11 mouse cellular contexts compared by ENCODE assay signal in genomic region chr12:79611665-79612064, GRCm38 (mm10).
DNase-seq lines count a peak whose midpoint lies in the region; ATAC-seq and TF ChIP-seq lines count a peak whose summit lies in the region.
"Had no signal": no experiment of that assay in that cellular context is flagged by ENCODE, and none has a peak within 500 bp of the region (broad histone marks: within the 10 kb centered on the region; RNA-seq: fewer than 3 reads in every experiment).

No protein-coding gene starts in this region.

- DNase-seq in gastrocnemius, adult 2 months = no peak
- no peak for DNase-seq in gastrocnemius, postnatal 36 days
- DNase-seq in lung, postnatal 0 days (ENCODE audit: low spot score) = no peak
- DNase-seq in lung, postnatal 14 days = no peak
- no peak for DNase-seq in natural killer cell, adult 2 months (ENCODE audit: low spot score in 2 of 2)
- no peak for DNase-seq in midbrain, embryonic 11.5 days (ENCODE audit: low spot score, missing footprints)
- DNase-seq: kidney, adult 9 months; thymus, postnatal 4 days had no signal

- H3K4me1 ChIP-seq in lung, postnatal 0 days (ENCODE audit: insufficient read depth, low read depth, low read length) = peaks cover 23% of the 10 kb centered on the region; the same call in 1 of the 2 replicates
- peaks cover 65% of the 10 kb centered on the region for H3K4me1 ChIP-seq in limb, embryonic 12.5 days (replicated peaks)
- peaks cover 34% of the 10 kb centered on the region for H3K4me1 ChIP-seq in stomach, embryonic 14.5 days (ENCODE audit: control insufficient read depth, insufficient read depth, low read length)
- peaks cover 23% of the 10 kb centered on the region for H3K4me1 ChIP-seq in midbrain, embryonic 11.5 days (ENCODE audit: control insufficient read depth, insufficient read depth, low read length)

- no peak overlapping the region for H3K4me2 ChIP-seq in lung, postnatal 0 days (replicated peaks; ENCODE audit: low read depth, low read length)
- no peak overlapping the region for H3K4me2 ChIP-seq in limb, embryonic 12.5 days
- H3K4me2 ChIP-seq in stomach, embryonic 14.5 days (replicated peaks; ENCODE audit: low read depth, low read length) = no peak overlapping the region
- H3K4me2 ChIP-seq in midbrain, embryonic 11.5 days = no peak overlapping the region

- 67% methylated on average over 2 of the region's 2 CpGs for WGBS in lung, postnatal 0 days
- WGBS in limb, embryonic 12.5 days = 93% methylated on average over 2 of the region's 2 CpGs
- WGBS in stomach, embryonic 14.5 days = 83% methylated on average over 2 of the region's 2 CpGs
- WGBS in midbrain, embryonic 11.5 days = 92% methylated on average over 2 of the region's 2 CpGs

- TF ChIP-seq EP300 in lung, postnatal 0 days (IDR thresholded peaks at IDR 0.05) = no peak

- no peak overlapping the region for H3K9ac ChIP-seq in lung, postnatal 0 days (replicated peaks; ENCODE audit: low read depth)
- no peak overlapping the region for H3K9ac ChIP-seq in limb, embryonic 12.5 days (replicated peaks)
- no peak overlapping the region for H3K9ac ChIP-seq in stomach, embryonic 14.5 days (replicated peaks; ENCODE audit: low read depth, low read length)
- no peak overlapping the region for H3K9ac ChIP-seq in midbrain, embryonic 11.5 days (ENCODE audit: low read length)

- intact Hi-C loops in gastrocnemius, adult 2 months (cut with DNase I) = loop anchor here (1.0 to 5.0 kb wide), 6 partner anchors 147 to 521 kb away; no protein-coding TSS in a partner anchor
- intact Hi-C loops in gastrocnemius, postnatal 36 days (cut with DNase I) = loop anchor here (2.0 to 5.0 kb wide), 3 partner anchors 276 to 521 kb away; partner anchors contain the start of gene Zfp36l1

- no peaks in the 10 kb centered on the region for H3K9me3 ChIP-seq in lung, postnatal 0 days (ENCODE audit: low read length)
- H3K9me3 ChIP-seq in limb, embryonic 12.5 days = no peaks in the 10 kb centered on the region
- no peaks in the 10 kb centered on the region for H3K9me3 ChIP-seq in stomach, embryonic 14.5 days (ENCODE audit: control insufficient read depth, low read depth, low read length)
- no peaks in the 10 kb centered on the region for H3K9me3 ChIP-seq in midbrain, embryonic 11.5 days (ENCODE audit: control insufficient read depth, low read length)
- H3K9me3 ChIP-seq: G1E had no signal

- H3K27me3 ChIP-seq in lung, postnatal 0 days (replicated peaks; ENCODE audit: insufficient read depth, low read length) = no peaks in the 10 kb centered on the region
- H3K27me3 ChIP-seq in limb, embryonic 12.5 days = no peaks in the 10 kb centered on the region
- H3K27me3 ChIP-seq in stomach, embryonic 14.5 days (ENCODE audit: control insufficient read depth, insufficient read depth, low read length) = no peaks in the 10 kb centered on the region
- peaks cover 2% of the 10 kb centered on the region; the same call in 1 of the 2 replicates for H3K27me3 ChIP-seq in midbrain, embryonic 11.5 days (ENCODE audit: control insufficient read depth, insufficient read depth, low read length)

- H3K27ac ChIP-seq in gastrocnemius, adult 2 months = peak overlapping the region; percentile 76
- peak overlapping the region; percentile 62; the same call in 1 of the 2 replicates for H3K27ac ChIP-seq in lung, postnatal 0 days (ENCODE audit: low read length)
- H3K27ac ChIP-seq in limb, embryonic 12.5 days = peak overlapping the region; percentile 72; the same call in 1 of the 2 replicates
- peak overlapping the region; percentile 86; the same call in 1 of the 2 replicates for H3K27ac ChIP-seq in stomach, embryonic 14.5 days (ENCODE audit: low read length)
- no peak overlapping the region for H3K27ac ChIP-seq in midbrain, embryonic 11.5 days (ENCODE audit: low read depth, low read length)

- no peak for TF ChIP-seq CTCF in gastrocnemius, adult 2 months (IDR thresholded peaks at IDR 0.05)
- TF ChIP-seq CTCF in lung, postnatal 0 days (IDR thresholded peaks at IDR 0.05) = no peak

- no peak for ATAC-seq in lung, postnatal 0 days
- no peak for ATAC-seq in limb, embryonic 12.5 days (ENCODE audit: insufficient number of reproducible peaks, insufficient read depth, low FRiP score, low TSS enrichment, low read depth)
- no peak for ATAC-seq in stomach, embryonic 14.5 days (ENCODE audit: insufficient number of reproducible peaks, insufficient read depth, low FRiP score, low read depth)
- no peak for ATAC-seq in midbrain, embryonic 11.5 days (ENCODE audit: low FRiP score)

- H3K4me3 ChIP-seq in gastrocnemius, adult 2 months = no peak overlapping the region
- no peak overlapping the region for H3K4me3 ChIP-seq in lung, postnatal 0 days (ENCODE audit: low read depth, low read length)
- no peak overlapping the region for H3K4me3 ChIP-seq in limb, embryonic 12.5 days (replicated peaks)
- H3K4me3 ChIP-seq in stomach, embryonic 14.5 days (ENCODE audit: low read depth, low read length) = no peak overlapping the region
- no peak overlapping the region for H3K4me3 ChIP-seq in midbrain, embryonic 11.5 days (ENCODE audit: low read depth, low read length)

- no peaks in the 10 kb centered on the region for H3K36me3 ChIP-seq in lung, postnatal 0 days (ENCODE audit: insufficient read depth, low read length)
- H3K36me3 ChIP-seq in limb, embryonic 12.5 days = no peaks in the 10 kb centered on the region
- H3K36me3 ChIP-seq in stomach, embryonic 14.5 days (ENCODE audit: control insufficient read depth, insufficient read depth, low read length) = no peaks in the 10 kb centered on the region
- no peaks in the 10 kb centered on the region for H3K36me3 ChIP-seq in midbrain, embryonic 11.5 days (ENCODE audit: control insufficient read depth, insufficient read depth, low read length)
